Mouse (Mus musculus) cortical plate, adult 2 months (tissue): ENCODE data around the gene Meis1.

Experiments
- CTCF ChIP-seq: fragments of 200-500 bp; IDR thresholded peaks from 2 replicates; pipeline ENCODE4 v1.5.1; 2011; ENCODE audit warnings: mild to moderate bottlenecking, control low read depth, low read length; ENCODE audit not compliant: insufficient read depth; ENCODE audit errors: extremely low read depth
- POLR2A ChIP-seq: fragments of 200-500 bp; IDR thresholded peaks from 2 replicates; pipeline ENCODE4 v1.6.1; 2011; ENCODE audit warnings: mild to moderate bottlenecking, low read length, control low read depth; ENCODE audit not compliant: insufficient read depth; ENCODE audit errors: extremely low read depth

DNA sequence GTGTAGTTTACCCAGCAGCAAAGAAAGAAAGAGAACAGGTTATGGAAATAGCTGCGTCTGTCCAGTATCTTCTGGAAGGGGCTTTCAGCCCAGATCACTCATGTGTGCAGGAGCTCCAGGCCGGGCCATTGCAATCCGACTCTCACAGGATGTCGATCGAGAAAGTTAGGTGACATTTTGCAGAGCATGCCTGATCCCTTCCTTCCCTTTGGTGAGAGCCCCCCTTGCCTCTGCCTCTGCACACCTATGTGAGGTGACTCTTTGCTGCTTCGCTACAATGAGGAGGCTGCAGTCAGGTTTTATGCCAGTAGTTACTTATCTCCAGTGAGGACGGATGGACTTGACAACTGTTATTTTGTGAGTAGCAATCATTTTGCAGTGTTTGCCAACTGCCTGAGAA, 30.5 kb upstream of the Meis1 start:
- TF ChIP-seq CTCF = no peak
- TF ChIP-seq POLR2A = no peak
